Mouse (Mus musculus): Measurements from ENCODE around the gene Pex19. TPM values are rescaled to one million over a fixed set of nuclear protein-coding genes. Genes with fewer than 3 reads are reported as not detected.

Gene Pex19
- polyA plus RNA-seq, 1 experiment from 2014 or later, result 138 TPM

DNA sequence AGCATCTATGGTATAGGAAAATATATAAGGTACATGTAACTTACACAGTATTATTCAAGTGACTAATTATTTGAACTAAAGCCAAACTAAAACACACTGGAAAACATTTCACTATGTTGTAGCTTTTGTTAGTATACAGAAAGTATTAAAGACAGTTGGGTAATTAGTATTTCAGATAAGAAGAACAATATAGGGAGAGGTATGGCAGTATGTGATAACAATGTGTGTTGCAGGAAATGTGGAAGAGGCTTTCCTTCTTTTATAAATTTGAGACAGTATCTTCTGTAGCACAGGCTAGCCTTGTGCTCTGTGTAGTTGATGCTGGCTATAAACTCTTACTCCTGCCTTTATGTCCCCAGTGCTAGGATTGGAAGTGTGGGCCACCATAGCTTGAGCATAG, 57.4 kb downstream of the Pex19 start:
- H3K27ac ChIP-seq (replicated peaks), result no peak overlapping the region
- H3K4me3 ChIP-seq (replicated peaks), result no peak overlapping the region
- no peak overlapping the region for H3K4me2 ChIP-seq (replicated peaks)
- no peaks in the 10 kb centered on the region for H3K27me3 ChIP-seq
- ATAC-seq (ENCODE audit: insufficient number of reproducible peaks, low FRiP score, low TSS enrichment, low read depth), result no peak
- no peak overlapping the region for H3K9ac ChIP-seq
- H3K9me3 ChIP-seq (replicated peaks), result no peaks in the 10 kb centered on the region
- peaks cover 59% of the 10 kb centered on the region for H3K36me3 ChIP-seq
- H3K4me1 ChIP-seq, result no peaks in the 10 kb centered on the region

Other genes starting within 250 kb of the Pex19 start
- not detected in 2 replicates for gene Gm10521, start 231.1 kb upstream of the Pex19 start, polyA plus RNA-seq (2015; fragmentation: Nextera tagmentation; extraction: Ambion mirVana)
- 0.72 TPM in 1 of 2 replicates, not detected in the other for gene Slamf6, start 209.2 kb upstream of the Pex19 start, polyA plus RNA-seq (2015; fragmentation: Nextera tagmentation; extraction: Ambion mirVana)
- 20.1 and 22.7 TPM in 2 replicates for gene Vangl2, start 98.3 kb upstream of the Pex19 start, polyA plus RNA-seq (2015; fragmentation: Nextera tagmentation; extraction: Ambion mirVana)
- 2.1 and 2.7 TPM in 2 replicates for gene Nhlh1, start 69.2 kb upstream of the Pex19 start, polyA plus RNA-seq (2015; fragmentation: Nextera tagmentation; extraction: Ambion mirVana)
- 231 and 235 TPM in 2 replicates for gene Copa, start 44.2 kb upstream of the Pex19 start, polyA plus RNA-seq (2015; fragmentation: Nextera tagmentation; extraction: Ambion mirVana)
- 117 and 121 TPM in 2 replicates for gene Ncstn, start 44.0 kb upstream of the Pex19 start, polyA plus RNA-seq (2015; fragmentation: Nextera tagmentation; extraction: Ambion mirVana)
- 135 and 140 TPM in 2 replicates for gene Dcaf8, start 21.3 kb downstream of the Pex19 start, polyA plus RNA-seq (2015; fragmentation: Nextera tagmentation; extraction: Ambion mirVana)
- gene Pea15a, start 80.0 kb downstream of the Pex19 start, polyA plus RNA-seq (2015; fragmentation: Nextera tagmentation; extraction: Ambion mirVana), result 122 and 131 TPM in 2 replicates
- 18.9 and 24.6 TPM in 2 replicates for gene Casq1, start 93.1 kb downstream of the Pex19 start, polyA plus RNA-seq (2015; fragmentation: Nextera tagmentation; extraction: Ambion mirVana)
- not detected in 2 replicates for gene Atp1a4, start 131.7 kb downstream of the Pex19 start, polyA plus RNA-seq (2015; fragmentation: Nextera tagmentation; extraction: Ambion mirVana)
- gene Igsf8, start 134.9 kb downstream of the Pex19 start, polyA plus RNA-seq (2015; fragmentation: Nextera tagmentation; extraction: Ambion mirVana), result 71.9 and 73.4 TPM in 2 replicates
- gene Atp1a2, start 171.3 kb downstream of the Pex19 start, polyA plus RNA-seq (2015; fragmentation: Nextera tagmentation; extraction: Ambion mirVana), result 4.7 and 5.6 TPM in 2 replicates
- 0.14 and 0.28 TPM in 2 replicates for gene Kcnj9, start 202.6 kb downstream of the Pex19 start, polyA plus RNA-seq (2015; fragmentation: Nextera tagmentation; extraction: Ambion mirVana)
- 0.09 and 0.14 TPM in 2 replicates for gene Kcnj10, start 214.5 kb downstream of the Pex19 start, polyA plus RNA-seq (2015; fragmentation: Nextera tagmentation; extraction: Ambion mirVana)
- 5.7 and 5.9 TPM in 2 replicates for gene Pigm, start 249.8 kb downstream of the Pex19 start, polyA plus RNA-seq (2015; fragmentation: Nextera tagmentation; extraction: Ambion mirVana)